Mouse (Mus musculus): Measurements from ENCODE around the gene Nek6.
A peak's percentile ranks its signal among the peaks of the same experiment; 100 is the strongest.

The Nek6 gene

GRCm38 (mm10) chr2:38628801-38629200, 117.4 kb downstream of the Nek6 start:
- DNase-seq, result no peak

GRCm38 (mm10) chr2:38629451-38629850, 118.0 kb downstream of the Nek6 start:
- no peak for DNase-seq

GRCm38 (mm10) chr2:38630574-38630973, 119.1 kb downstream of the Nek6 start:
- DNase-seq, result no peak

- DNase-seq, result no peak
These were observed 126.3 kb downstream of the Nek6 start for GRCm38 (mm10) chr2:38637716-38638267.

- DNase-seq, result no peak
These were observed 130.3 kb downstream of the Nek6 start for GRCm38 (mm10) chr2:38641761-38642160.

GRCm38 (mm10) chr2:38643625-38644427, 132.4 kb downstream of the Nek6 start, which contains the start of gene Psmb7:
Gene Psmb7 (minus strand): TSS chr2:38644087.
- DNase-seq, result peak; percentile 86
